Mouse (Mus musculus): ENCODE results near the gene Gm45618.
A peak's percentile ranks its signal among the peaks of the same experiment; 100 is the strongest.

GRCm38 (mm10) chr7:142097776-142098175 lies 22.8 kb downstream of the Gm45618 start:
- TF ChIP-seq POLR2A (IDR thresholded peaks at IDR 0.05; ENCODE audit: extremely low read depth, insufficient read depth, low read length) (no peak), CTCF (IDR thresholded peaks at IDR 0.05; ENCODE audit: extremely low read depth, insufficient read depth, low read length) (peak; percentile 90)

All from cortical plate, adult 2 months (tissue).